In genomic region chr12:109449421-109450411, GRCm38 (mm10) we compare ENCODE assay signal across 9 mouse cellular contexts. TPM values are rescaled to one million over a fixed set of nuclear protein-coding genes. Genes with fewer than 3 reads are reported as not detected.
A peak's percentile ranks its signal among the peaks of the same experiment; 100 is the strongest.
DNase-seq lines count a peak whose midpoint lies in the region; ATAC-seq and TF ChIP-seq lines count a peak whose summit lies in the region.
"Had no signal": no experiment of that assay in that cellular context is flagged by ENCODE, and none has a peak within 500 bp of the region (broad histone marks: within the 10 kb centered on the region; RNA-seq: fewer than 3 reads in every experiment).

No protein-coding gene starts in this region.

- DNase-seq in lung, embryonic 14.5 days, result peak; percentile 80
- DNase-seq in lung, postnatal 14 days, result no peak
- DNase-seq in forebrain, embryonic 14.5 days (ENCODE audit: low spot score), result peak; percentile 67
- no peak for DNase-seq in gastrocnemius, postnatal 10 days
- DNase-seq in right cerebral cortex, adult 2 months (ENCODE audit: low spot score in 2 of 2), result no peak
- DNase-seq in spleen, postnatal 4 days (ENCODE audit: low spot score in 2 of 2), result no peak
- DNase-seq: heart, adult 11 months had no signal

- ATAC-seq in lung, embryonic 14.5 days (ENCODE audit: insufficient read depth), result peak; percentile 58
- no peak for ATAC-seq in forebrain, embryonic 14.5 days
- no peak for ATAC-seq in liver, embryonic 12.5 days
- ATAC-seq in stomach, embryonic 15.5 days (ENCODE audit: insufficient read depth, low FRiP score, low read depth), result peak; percentile 42

- peaks cover 35% of the 10 kb centered on the region for H3K4me1 ChIP-seq in lung, embryonic 14.5 days (ENCODE audit: insufficient read depth)
- H3K4me1 ChIP-seq in forebrain, embryonic 14.5 days (ENCODE audit: control insufficient read depth, insufficient read depth, low read length), result peaks cover 34% of the 10 kb centered on the region
- peaks cover 50% of the 10 kb centered on the region for H3K4me1 ChIP-seq in liver, embryonic 12.5 days
- peaks cover 46% of the 10 kb centered on the region for H3K4me1 ChIP-seq in stomach, embryonic 15.5 days

- H3K27ac ChIP-seq in lung, embryonic 14.5 days (ENCODE audit: low read depth), result peak overlapping the region; percentile 90
- H3K27ac ChIP-seq in forebrain, embryonic 14.5 days (ENCODE audit: low read depth, low read length), result peak overlapping the region; percentile 10; the same call in 1 of the 2 replicates
- peak overlapping the region; percentile 61 for H3K27ac ChIP-seq in liver, embryonic 12.5 days
- peak overlapping the region; percentile 71 for H3K27ac ChIP-seq in stomach, embryonic 15.5 days

- H3K4me3 ChIP-seq in lung, embryonic 14.5 days (ENCODE audit: low read depth, low read length), result peak overlapping the region; percentile 17
- H3K4me3 ChIP-seq in forebrain, embryonic 14.5 days (ENCODE audit: low read depth, low read length), result peak overlapping the region; percentile 20
- H3K4me3 ChIP-seq in liver, embryonic 12.5 days, result peak overlapping the region; percentile 20; the same call in 1 of the 2 replicates
- peak overlapping the region; percentile 20 for H3K4me3 ChIP-seq in stomach, embryonic 15.5 days (replicated peaks)

- WGBS in lung, embryonic 14.5 days, result under 1% methylated on average over 30 of the region's 30 CpGs
- WGBS in forebrain, embryonic 14.5 days, result under 1% methylated on average over 30 of the region's 30 CpGs
- WGBS in liver, embryonic 12.5 days (ENCODE audit: insufficient replicate concordance), result 3% methylated on average over 29 of the region's 30 CpGs
- WGBS in stomach, embryonic 15.5 days, result 4% methylated on average over 29 of the region's 30 CpGs

- no peaks in the 10 kb centered on the region for H3K9me3 ChIP-seq in lung, embryonic 14.5 days (ENCODE audit: low read depth, low read length)
- H3K9me3 ChIP-seq in forebrain, embryonic 14.5 days (replicated peaks; ENCODE audit: control insufficient read depth, low read length), result no peaks in the 10 kb centered on the region
- no peaks in the 10 kb centered on the region for H3K9me3 ChIP-seq in liver, embryonic 12.5 days (replicated peaks)
- H3K9me3 ChIP-seq in stomach, embryonic 15.5 days, result no peaks in the 10 kb centered on the region

- peaks cover 24% of the 10 kb centered on the region; the same call in 1 of the 2 replicates for H3K27me3 ChIP-seq in lung, embryonic 14.5 days (ENCODE audit: insufficient read depth, low read length)
- H3K27me3 ChIP-seq in forebrain, embryonic 14.5 days (replicated peaks; ENCODE audit: control insufficient read depth, insufficient read depth, low read length), result peaks cover 39% of the 10 kb centered on the region
- H3K27me3 ChIP-seq in liver, embryonic 12.5 days (replicated peaks), result peaks cover 96% of the 10 kb centered on the region
- peaks cover 35% of the 10 kb centered on the region for H3K27me3 ChIP-seq in stomach, embryonic 15.5 days (replicated peaks)

- H3K4me2 ChIP-seq in lung, embryonic 14.5 days, result peak overlapping the region; percentile 69
- peak overlapping the region; percentile 58 for H3K4me2 ChIP-seq in forebrain, embryonic 14.5 days (ENCODE audit: low read length)
- peak overlapping the region; percentile 57 for H3K4me2 ChIP-seq in liver, embryonic 12.5 days
- peak overlapping the region; percentile 63 for H3K4me2 ChIP-seq in stomach, embryonic 15.5 days

- TF ChIP-seq CTCF in lung, embryonic 14.5 days (IDR thresholded peaks at IDR 0.05; ENCODE audit: low read depth), result no peak

- H3K9ac ChIP-seq in lung, embryonic 14.5 days, result peak overlapping the region; percentile 53
- peak overlapping the region; percentile 47 for H3K9ac ChIP-seq in forebrain, embryonic 14.5 days (ENCODE audit: low read length)
- H3K9ac ChIP-seq in liver, embryonic 12.5 days, result no peak overlapping the region; the same call in 1 of the 2 replicates
- 0 out of 2 replicates have a peak overlapping the region, but pooled peaks have one; percentile 3 for H3K9ac ChIP-seq in stomach, embryonic 15.5 days

- no peaks in the 10 kb centered on the region for H3K36me3 ChIP-seq in lung, embryonic 14.5 days (ENCODE audit: insufficient read depth)
- no peaks in the 10 kb centered on the region for H3K36me3 ChIP-seq in forebrain, embryonic 14.5 days (ENCODE audit: control insufficient read depth, insufficient read depth, low read length)
- H3K36me3 ChIP-seq in liver, embryonic 12.5 days, result no peaks in the 10 kb centered on the region
- no peaks in the 10 kb centered on the region for H3K36me3 ChIP-seq in stomach, embryonic 15.5 days

RNA-seq across cellular contexts. Expression of gene Dlk1, which starts 2.9 kb away (rescaled TPM):
- 468 and 481 TPM in 2 replicates for polyA plus RNA-seq in lung, embryonic 14.5 days (2014; fragmentation: Nextera tagmentation; extraction: Ambion mirVana)
- 57.9 and 61.8 TPM in 2 replicates for polyA plus RNA-seq in forebrain, embryonic 14.5 days (2014; fragmentation: Nextera tagmentation; extraction: Ambion mirVana)
- 529 and 540 TPM in 2 replicates for polyA plus RNA-seq in liver, embryonic 12.5 days (2016; fragmentation: Nextera tagmentation; extraction: Ambion mirVana)
- 487 and 492 TPM in 2 replicates for polyA plus RNA-seq in stomach, embryonic 15.5 days (2015; fragmentation: Nextera tagmentation; extraction: Ambion mirVana)
- 1,000 to 10,000 TPM in 1 of 2 experiments, 100 to 1,000 TPM in 1; 774 to 1,034 TPM for total RNA-seq in gastrocnemius, postnatal 10 days (2021)

Comparison
In these comparisons a context has a peak if more than half of its experiments do, and no peak if none do; other contexts are left out.
1. DNase-seq: peak in lung, embryonic 14.5 days (single experiment) and forebrain, embryonic 14.5 days (single experiment); none in lung, postnatal 14 days (single experiment), gastrocnemius, postnatal 10 days (single experiment), right cerebral cortex, adult 2 months (0 of 2) and spleen, postnatal 4 days (0 of 2).
2. ATAC-seq: peak in lung, embryonic 14.5 days (single experiment) and stomach, embryonic 15.5 days (single experiment); none in forebrain, embryonic 14.5 days (single experiment) and liver, embryonic 12.5 days (single experiment).
3. H3K27ac ChIP-seq: peak in every context shown above with its lines; median percentile 90 in lung, embryonic 14.5 days; 71 in stomach, embryonic 15.5 days; 61 in liver, embryonic 12.5 days; 10 in forebrain, embryonic 14.5 days.
4. Peak in every context shown above with its lines, with median percentiles within 50 percentile points of each other: H3K4me2 ChIP-seq and H3K4me3 ChIP-seq.